Mouse (Mus musculus): ENCODE measurements around the gene Pla2g5. TPM values are rescaled to one million over a fixed set of nuclear protein-coding genes. Genes with fewer than 3 reads are reported as not detected.

Gene Pla2g5
- polyA plus RNA-seq, 1 experiment from 2014 or later: not detected

- no peak overlapping the region for H3K27ac ChIP-seq (ENCODE audit: low read length)
- ATAC-seq (ENCODE audit: low read depth): no peak
- H3K4me1 ChIP-seq (ENCODE audit: control insufficient read depth, low read depth, low read length): no peaks in the 10 kb centered on the region
- H3K4me2 ChIP-seq (ENCODE audit: low read depth, low read length): no peak overlapping the region
- H3K36me3 ChIP-seq (ENCODE audit: control insufficient read depth, insufficient read depth): no peaks in the 10 kb centered on the region
- WGBS (ENCODE audit: insufficient replicate concordance): 56% methylated on average over 6 of the region's 6 CpGs
- no peaks in the 10 kb centered on the region for H3K9me3 ChIP-seq (replicated peaks; ENCODE audit: control insufficient read depth, low read length)
- H3K4me3 ChIP-seq (ENCODE audit: low read depth, low read length): no peak overlapping the region
- H3K9ac ChIP-seq (ENCODE audit: low read depth, low read length): no peak overlapping the region
- H3K27me3 ChIP-seq (ENCODE audit: control insufficient read depth, insufficient read depth, low read depth, low read length): no peaks in the 10 kb centered on the region
These were observed 81.2 kb downstream of the Pla2g5 start for GRCm38 (mm10) chr4:138782098-138782497.

- Histone ChIP-seq H3K9me3 (replicated peaks; ENCODE audit: control insufficient read depth, low read length) (no peaks in the 10 kb centered on the region), H3K27ac (ENCODE audit: low read length) (no peak overlapping the region), H3K4me2 (ENCODE audit: low read depth, low read length) (no peak overlapping the region), H3K9ac (ENCODE audit: low read depth, low read length) (no peak overlapping the region), H3K4me3 (ENCODE audit: low read depth, low read length) (no peak overlapping the region), H3K4me1 (ENCODE audit: control insufficient read depth, low read depth, low read length) (no peaks in the 10 kb centered on the region), H3K27me3 (ENCODE audit: control insufficient read depth, insufficient read depth, low read depth, low read length) (no peaks in the 10 kb centered on the region), H3K36me3 (ENCODE audit: control insufficient read depth, insufficient read depth) (no peaks in the 10 kb centered on the region)
- no peak for ATAC-seq (ENCODE audit: low read depth)
- WGBS (ENCODE audit: insufficient replicate concordance): 61% methylated on average over 5 of the region's 5 CpGs
These were observed 83.0 kb downstream of the Pla2g5 start for GRCm38 (mm10) chr4:138780300-138780699.

GRCm38 (mm10) chr4:138777417-138778407, 85.6 kb downstream of the Pla2g5 start:
- no peak overlapping the region for H3K27ac ChIP-seq (ENCODE audit: low read length)
- H3K9ac ChIP-seq (ENCODE audit: low read depth, low read length): no peak overlapping the region
- ATAC-seq (ENCODE audit: low read depth): no peak
- H3K4me1 ChIP-seq (ENCODE audit: control insufficient read depth, low read depth, low read length): no peaks in the 10 kb centered on the region
- no peaks in the 10 kb centered on the region for H3K9me3 ChIP-seq (replicated peaks; ENCODE audit: control insufficient read depth, low read length)
- H3K4me3 ChIP-seq (ENCODE audit: low read depth, low read length): no peak overlapping the region
- WGBS (ENCODE audit: insufficient replicate concordance): 32% methylated on average over 20 of the region's 20 CpGs
- H3K36me3 ChIP-seq (ENCODE audit: control insufficient read depth, insufficient read depth): no peaks in the 10 kb centered on the region
- H3K27me3 ChIP-seq (ENCODE audit: control insufficient read depth, insufficient read depth, low read depth, low read length): no peaks in the 10 kb centered on the region
- H3K4me2 ChIP-seq (ENCODE audit: low read depth, low read length): no peak overlapping the region

GRCm38 (mm10) chr4:138775435-138775834, 87.8 kb downstream of the Pla2g5 start, which contains the start of gene Pla2g2d:
Gene Pla2g2d, plus strand, starts transcription at chr4:138775735.
- Histone ChIP-seq H3K4me2 (ENCODE audit: low read depth, low read length) (no peak within 1 kb of the TSS), H3K9me3 (replicated peaks; ENCODE audit: control insufficient read depth, low read length) (no peaks in the 10 kb centered on the region), H3K4me1 (ENCODE audit: control insufficient read depth, low read depth, low read length) (no peaks in the 10 kb centered on the region), H3K9ac (ENCODE audit: low read depth, low read length) (no peak within 1 kb of the TSS), H3K36me3 (ENCODE audit: control insufficient read depth, insufficient read depth) (no peaks in the 10 kb centered on the region), H3K27me3 (ENCODE audit: control insufficient read depth, insufficient read depth, low read depth, low read length) (no peaks in the 10 kb centered on the region), H3K27ac (ENCODE audit: low read length) (no peak within 1 kb of the TSS), H3K4me3 (ENCODE audit: low read depth, low read length) (no peak within 1 kb of the TSS)
- no peak for ATAC-seq (ENCODE audit: low read depth)
- WGBS (ENCODE audit: insufficient replicate concordance): 51% methylated on average over 6 of the region's 6 CpGs

GRCm38 (mm10) chr4:138772386-138772785, 90.9 kb downstream of the Pla2g5 start:
- H3K9ac ChIP-seq (ENCODE audit: low read depth, low read length): no peak overlapping the region
- no peaks in the 10 kb centered on the region for H3K27me3 ChIP-seq (ENCODE audit: control insufficient read depth, insufficient read depth, low read depth, low read length)
- H3K4me2 ChIP-seq (ENCODE audit: low read depth, low read length): no peak overlapping the region
- no peak for ATAC-seq (ENCODE audit: low read depth)
- H3K36me3 ChIP-seq (ENCODE audit: control insufficient read depth, insufficient read depth): no peaks in the 10 kb centered on the region
- no peaks in the 10 kb centered on the region for H3K9me3 ChIP-seq (replicated peaks; ENCODE audit: control insufficient read depth, low read length)
- WGBS (ENCODE audit: insufficient replicate concordance): 48% methylated on average over 5 of the region's 5 CpGs
- H3K4me3 ChIP-seq (ENCODE audit: low read depth, low read length): no peak overlapping the region
- no peaks in the 10 kb centered on the region for H3K4me1 ChIP-seq (ENCODE audit: control insufficient read depth, low read depth, low read length)
- H3K27ac ChIP-seq (ENCODE audit: low read length): no peak overlapping the region

GRCm38 (mm10) chr4:138771970-138772369, 91.3 kb downstream of the Pla2g5 start:
- Histone ChIP-seq H3K4me2 (ENCODE audit: low read depth, low read length) (no peak overlapping the region), H3K4me1 (ENCODE audit: control insufficient read depth, low read depth, low read length) (no peaks in the 10 kb centered on the region), H3K36me3 (ENCODE audit: control insufficient read depth, insufficient read depth) (no peaks in the 10 kb centered on the region), H3K9me3 (replicated peaks; ENCODE audit: control insufficient read depth, low read length) (no peaks in the 10 kb centered on the region), H3K4me3 (ENCODE audit: low read depth, low read length) (no peak overlapping the region), H3K27ac (ENCODE audit: low read length) (no peak overlapping the region), H3K9ac (ENCODE audit: low read depth, low read length) (no peak overlapping the region), H3K27me3 (ENCODE audit: control insufficient read depth, insufficient read depth, low read depth, low read length) (no peaks in the 10 kb centered on the region)
- no peak for ATAC-seq (ENCODE audit: low read depth)
- WGBS (ENCODE audit: insufficient replicate concordance): 63% methylated on average over 10 of the region's 10 CpGs

GRCm38 (mm10) chr4:138762266-138762665, 101.0 kb downstream of the Pla2g5 start:
- no peak overlapping the region for H3K4me3 ChIP-seq (ENCODE audit: low read depth, low read length)
- 52% methylated on average over 9 of the region's 9 CpGs for WGBS (ENCODE audit: insufficient replicate concordance)
- ATAC-seq (ENCODE audit: low read depth): no peak

GRCm38 (mm10) chr4:138757416-138757815, 105.9 kb downstream of the Pla2g5 start, which contains the start of gene Pla2g2f:
Gene Pla2g2f, minus strand, starts transcription at chr4:138757626.
- no peaks in the 10 kb centered on the region for H3K27me3 ChIP-seq (ENCODE audit: control insufficient read depth, insufficient read depth, low read depth, low read length)
- no peak within 1 kb of the TSS for H3K4me2 ChIP-seq (ENCODE audit: low read depth, low read length)
- no peak within 1 kb of the TSS for H3K27ac ChIP-seq (ENCODE audit: low read length)
- ATAC-seq (ENCODE audit: low read depth): no peak
- no peaks in the 10 kb centered on the region for H3K4me1 ChIP-seq (ENCODE audit: control insufficient read depth, low read depth, low read length)
- WGBS (ENCODE audit: insufficient replicate concordance): 68% methylated on average over 8 of the region's 8 CpGs
- no peaks in the 10 kb centered on the region for H3K9me3 ChIP-seq (replicated peaks; ENCODE audit: control insufficient read depth, low read length)
- no peaks in the 10 kb centered on the region for H3K36me3 ChIP-seq (ENCODE audit: control insufficient read depth, insufficient read depth)
- H3K4me3 ChIP-seq (ENCODE audit: low read depth, low read length): no peak within 1 kb of the TSS
- H3K9ac ChIP-seq (ENCODE audit: low read depth, low read length): no peak within 1 kb of the TSS

More at GRCm38 (mm10) chr4:138762266-138762665, 101.0 kb downstream of the Pla2g5 start:
- Histone ChIP-seq H3K36me3 (ENCODE audit: control insufficient read depth, insufficient read depth) (no peaks in the 10 kb centered on the region), H3K27me3 (ENCODE audit: control insufficient read depth, insufficient read depth, low read depth, low read length) (no peaks in the 10 kb centered on the region), H3K27ac (ENCODE audit: low read length) (no peak overlapping the region), H3K4me1 (ENCODE audit: control insufficient read depth, low read depth, low read length) (no peaks in the 10 kb centered on the region), H3K4me2 (ENCODE audit: low read depth, low read length) (no peak overlapping the region), H3K9ac (ENCODE audit: low read depth, low read length) (no peak overlapping the region), H3K9me3 (replicated peaks; ENCODE audit: control insufficient read depth, low read length) (no peaks in the 10 kb centered on the region)

- no peak overlapping the region for H3K4me2 ChIP-seq (ENCODE audit: low read depth, low read length)
- no peaks in the 10 kb centered on the region for H3K4me1 ChIP-seq (ENCODE audit: control insufficient read depth, low read depth, low read length)
- H3K4me3 ChIP-seq (ENCODE audit: low read depth, low read length): no peak overlapping the region
- no peak for ATAC-seq (ENCODE audit: low read depth)
- H3K36me3 ChIP-seq (ENCODE audit: control insufficient read depth, insufficient read depth): no peaks in the 10 kb centered on the region
- 65% methylated on average over 11 of the region's 11 CpGs for WGBS (ENCODE audit: insufficient replicate concordance)
- H3K27me3 ChIP-seq (ENCODE audit: control insufficient read depth, insufficient read depth, low read depth, low read length): no peaks in the 10 kb centered on the region
- H3K27ac ChIP-seq (ENCODE audit: low read length): no peak overlapping the region
- H3K9me3 ChIP-seq (replicated peaks; ENCODE audit: control insufficient read depth, low read length): no peaks in the 10 kb centered on the region
- no peak overlapping the region for H3K9ac ChIP-seq (ENCODE audit: low read depth, low read length)
These were observed 107.3 kb downstream of the Pla2g5 start for GRCm38 (mm10) chr4:138755983-138756382.
